Mouse (Mus musculus): ENCODE measurements around the gene Slc9a4. TPM values are rescaled to one million over a fixed set of nuclear protein-coding genes. Genes with fewer than 3 reads are reported as not detected.

Gene Slc9a4
- 12.0 and 15.5 TPM in 2 replicates for polyA plus RNA-seq (2015; fragmentation: Nextera tagmentation; extraction: Ambion mirVana)

DNA sequence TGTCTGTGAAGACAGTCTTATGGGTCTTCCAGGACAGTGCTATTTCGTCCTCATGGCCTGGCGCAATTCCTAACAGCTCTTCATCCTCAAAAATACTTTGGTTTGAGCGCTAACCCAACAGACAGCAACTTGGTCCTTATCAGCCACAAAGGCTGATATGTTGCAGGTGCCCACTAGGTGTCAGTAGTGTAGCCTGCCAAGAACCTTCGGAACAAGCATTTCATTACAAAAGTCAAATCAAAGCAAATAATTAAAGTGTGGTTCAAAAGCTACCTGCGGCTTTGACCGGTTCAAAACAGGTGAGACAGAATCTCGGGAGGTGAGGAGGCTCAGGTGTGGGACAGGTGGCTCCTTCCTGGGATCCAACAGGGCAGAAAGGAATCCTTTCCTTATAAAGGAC lies at the start of gene Slc9a4:
TSS of gene Slc9a4 (plus strand) at position 298 of the 400 bp plus-strand sequence.
- no peak within 1 kb of the TSS for H3K9ac ChIP-seq (ENCODE audit: low read length)
- H3K27ac ChIP-seq (ENCODE audit: low read length): peak within 1 kb of the TSS; percentile 22; the same call in 1 of the 2 replicates
- H3K36me3 ChIP-seq (ENCODE audit: control insufficient read depth, insufficient read depth, low read length): no peaks in the 10 kb centered on the region
- H3K4me2 ChIP-seq (ENCODE audit: low read depth, low read length): peak within 1 kb of the TSS; percentile 28
- H3K4me1 ChIP-seq (ENCODE audit: control insufficient read depth, insufficient read depth, low read length): no peaks in the 10 kb centered on the region
- ATAC-seq (ENCODE audit: insufficient read depth, low FRiP score): no peak
- peak within 1 kb of the TSS; percentile 33 for H3K4me3 ChIP-seq (replicated peaks; ENCODE audit: low read length)
- H3K27me3 ChIP-seq (ENCODE audit: control insufficient read depth, insufficient read depth, low read length): no peaks in the 10 kb centered on the region
- 9% methylated on average over 7 of the region's 7 CpGs for WGBS
- no peaks in the 10 kb centered on the region for H3K9me3 ChIP-seq (replicated peaks; ENCODE audit: control insufficient read depth, low read length)

DNA sequence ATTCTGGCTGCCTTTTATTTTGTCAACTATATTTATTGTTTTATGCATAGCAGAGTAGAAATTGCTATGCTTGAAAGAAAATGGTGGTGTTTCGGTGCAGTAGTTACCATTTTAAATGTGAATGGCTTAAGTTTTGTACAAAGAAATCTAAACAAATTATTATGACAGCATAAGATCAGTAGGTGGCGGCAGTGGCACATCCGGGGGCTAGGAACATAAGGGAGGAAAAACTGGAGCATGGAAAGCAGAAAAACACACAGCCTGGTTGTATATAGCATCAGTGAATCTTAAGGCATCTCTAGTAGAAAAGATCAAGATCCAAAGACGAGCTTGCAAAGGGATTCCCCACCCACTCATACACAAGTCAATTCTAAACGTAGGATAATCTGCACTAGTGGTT lies 42.3 kb upstream of the Slc9a4 start:
- Histone ChIP-seq H3K27me3 (ENCODE audit: control insufficient read depth, insufficient read depth, low read length) (no peaks in the 10 kb centered on the region), H3K9ac (ENCODE audit: low read length) (no peak overlapping the region), H3K36me3 (ENCODE audit: control insufficient read depth, insufficient read depth, low read length) (no peaks in the 10 kb centered on the region), H3K4me1 (ENCODE audit: control insufficient read depth, insufficient read depth, low read length) (no peaks in the 10 kb centered on the region), H3K9me3 (replicated peaks; ENCODE audit: control insufficient read depth, low read length) (no peaks in the 10 kb centered on the region), H3K4me2 (ENCODE audit: low read depth, low read length) (no peak overlapping the region), H3K27ac (ENCODE audit: low read length) (no peak overlapping the region), H3K4me3 (replicated peaks; ENCODE audit: low read length) (no peak overlapping the region)
- 78% methylated on average over 5 of the region's 5 CpGs for WGBS
- ATAC-seq (ENCODE audit: insufficient read depth, low FRiP score): no peak

GRCm38 (mm10) chr1:40544650-40545049 lies 35.2 kb upstream of the Slc9a4 start:
- no peaks in the 10 kb centered on the region for H3K4me1 ChIP-seq (ENCODE audit: control insufficient read depth, insufficient read depth, low read length)
- no peak overlapping the region for H3K4me2 ChIP-seq (ENCODE audit: low read depth, low read length)
- H3K9me3 ChIP-seq (replicated peaks; ENCODE audit: control insufficient read depth, low read length): no peaks in the 10 kb centered on the region
- no peak overlapping the region for H3K4me3 ChIP-seq (replicated peaks; ENCODE audit: low read length)
- no peak overlapping the region for H3K9ac ChIP-seq (ENCODE audit: low read length)
- H3K36me3 ChIP-seq (ENCODE audit: control insufficient read depth, insufficient read depth, low read length): no peaks in the 10 kb centered on the region
- WGBS: 0% methylated on average over 2 of the region's 2 CpGs
- H3K27me3 ChIP-seq (ENCODE audit: control insufficient read depth, insufficient read depth, low read length): no peaks in the 10 kb centered on the region
- no peak for ATAC-seq (ENCODE audit: insufficient read depth, low FRiP score)
- no peak overlapping the region for H3K27ac ChIP-seq (ENCODE audit: low read length)

DNA sequence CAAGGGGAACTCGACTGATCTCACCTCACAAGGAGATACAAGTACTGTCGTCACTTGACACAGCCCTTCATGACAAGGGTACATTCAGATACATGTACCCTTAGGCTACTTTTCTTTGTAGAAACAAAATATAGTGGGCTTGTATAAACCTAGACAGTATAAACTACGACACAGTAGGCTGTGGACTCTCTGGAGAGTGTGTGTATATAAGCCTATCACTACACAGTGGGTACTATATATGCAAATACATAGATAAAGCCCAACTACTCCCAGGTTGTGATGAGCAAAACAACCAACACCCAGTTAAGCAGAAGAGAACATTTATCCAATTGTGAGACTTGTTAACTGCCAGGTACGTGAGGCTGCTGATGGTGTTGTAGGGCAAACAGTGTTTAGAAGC lies 33.2 kb upstream of the Slc9a4 start:
- Histone ChIP-seq H3K9ac (ENCODE audit: low read length) (no peak overlapping the region), H3K9me3 (replicated peaks; ENCODE audit: control insufficient read depth, low read length) (no peaks in the 10 kb centered on the region), H3K4me1 (ENCODE audit: control insufficient read depth, insufficient read depth, low read length) (no peaks in the 10 kb centered on the region), H3K36me3 (ENCODE audit: control insufficient read depth, insufficient read depth, low read length) (no peaks in the 10 kb centered on the region), H3K4me2 (ENCODE audit: low read depth, low read length) (no peak overlapping the region), H3K27ac (ENCODE audit: low read length) (no peak overlapping the region), H3K4me3 (replicated peaks; ENCODE audit: low read length) (no peak overlapping the region), H3K27me3 (ENCODE audit: control insufficient read depth, insufficient read depth, low read length) (no peaks in the 10 kb centered on the region)
- 74% methylated on average over 4 of the region's 4 CpGs for WGBS
- no peak for ATAC-seq (ENCODE audit: insufficient read depth, low FRiP score)

DNA sequence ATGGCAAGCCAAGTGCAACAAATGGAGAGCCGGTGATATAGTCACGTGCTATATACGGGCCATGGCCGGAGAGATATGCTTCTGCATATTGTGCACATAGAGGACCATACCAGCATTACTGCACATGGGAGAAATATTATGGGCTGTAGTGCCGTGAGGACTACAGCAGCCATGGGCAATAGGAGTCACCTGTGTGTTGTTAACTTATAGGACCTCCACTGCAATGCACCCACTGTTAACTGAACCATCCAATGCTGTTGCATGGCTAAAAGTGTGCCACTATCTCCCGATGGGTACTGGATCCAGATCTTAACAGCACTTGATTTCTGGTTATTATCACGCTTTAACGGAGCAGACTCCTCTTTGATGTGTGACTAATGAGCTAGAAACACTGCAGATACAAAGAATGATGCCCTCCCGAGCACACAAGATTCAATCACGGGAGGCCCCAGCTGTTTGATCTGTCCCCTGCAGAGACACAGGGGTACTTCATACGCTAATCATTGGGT lies 32.8 kb upstream of the Slc9a4 start:
- no peak overlapping the region for H3K4me3 ChIP-seq (replicated peaks; ENCODE audit: low read length)
- no peak overlapping the region for H3K9ac ChIP-seq (ENCODE audit: low read length)
- no peak for ATAC-seq (ENCODE audit: insufficient read depth, low FRiP score)
- WGBS: 80% methylated on average over 11 of the region's 11 CpGs
- no peaks in the 10 kb centered on the region for H3K9me3 ChIP-seq (replicated peaks; ENCODE audit: control insufficient read depth, low read length)
- H3K27ac ChIP-seq (ENCODE audit: low read length): no peak overlapping the region
- H3K27me3 ChIP-seq (ENCODE audit: control insufficient read depth, insufficient read depth, low read length): no peaks in the 10 kb centered on the region
- H3K4me2 ChIP-seq (ENCODE audit: low read depth, low read length): no peak overlapping the region
- no peaks in the 10 kb centered on the region for H3K36me3 ChIP-seq (ENCODE audit: control insufficient read depth, insufficient read depth, low read length)
- H3K4me1 ChIP-seq (ENCODE audit: control insufficient read depth, insufficient read depth, low read length): no peaks in the 10 kb centered on the region

- ATAC-seq (ENCODE audit: insufficient read depth, low FRiP score): no peak
- Histone ChIP-seq H3K4me3 (replicated peaks; ENCODE audit: low read length) (no peak overlapping the region), H3K36me3 (ENCODE audit: control insufficient read depth, insufficient read depth, low read length) (no peaks in the 10 kb centered on the region), H3K9me3 (replicated peaks; ENCODE audit: control insufficient read depth, low read length) (no peaks in the 10 kb centered on the region), H3K27ac (ENCODE audit: low read length) (no peak overlapping the region), H3K27me3 (ENCODE audit: control insufficient read depth, insufficient read depth, low read length) (no peaks in the 10 kb centered on the region), H3K4me2 (ENCODE audit: low read depth, low read length) (no peak overlapping the region), H3K9ac (ENCODE audit: low read length) (no peak overlapping the region), H3K4me1 (ENCODE audit: control insufficient read depth, insufficient read depth, low read length) (no peaks in the 10 kb centered on the region)
- WGBS: 30% methylated on average over 10 of the region's 10 CpGs
Observed at GRCm38 (mm10) chr1:40547762-40548161, 32.1 kb upstream of the Slc9a4 start.

DNA sequence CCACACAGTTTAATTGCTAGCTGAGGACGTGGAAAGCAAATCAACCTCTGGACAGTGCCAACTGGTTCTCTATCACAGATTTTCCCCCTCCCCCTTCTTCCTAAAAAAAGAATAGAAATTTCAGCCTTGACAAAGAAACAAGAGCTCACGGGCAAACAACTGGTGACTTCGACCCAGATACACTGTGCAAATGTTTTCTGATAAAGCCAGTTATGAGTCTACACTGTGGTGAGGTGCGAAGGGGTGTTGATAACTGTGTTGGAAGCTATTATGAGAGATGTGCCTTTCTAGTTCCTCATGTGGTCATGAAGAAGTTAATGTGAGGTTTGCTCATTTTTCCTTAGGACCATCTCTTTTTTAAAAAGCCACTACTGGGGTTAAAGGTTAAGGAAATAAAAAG lies 10.5 kb upstream of the Slc9a4 start:
- H3K27me3 ChIP-seq (ENCODE audit: control insufficient read depth, insufficient read depth, low read length): no peaks in the 10 kb centered on the region
- 66% methylated on average over 4 of the region's 4 CpGs for WGBS
- no peak overlapping the region for H3K9ac ChIP-seq (ENCODE audit: low read length)
- H3K4me2 ChIP-seq (ENCODE audit: low read depth, low read length): no peak overlapping the region
- no peak overlapping the region for H3K4me3 ChIP-seq (replicated peaks; ENCODE audit: low read length)
- ATAC-seq (ENCODE audit: insufficient read depth, low FRiP score): no peak
- H3K4me1 ChIP-seq (ENCODE audit: control insufficient read depth, insufficient read depth, low read length): no peaks in the 10 kb centered on the region
- no peaks in the 10 kb centered on the region for H3K9me3 ChIP-seq (replicated peaks; ENCODE audit: control insufficient read depth, low read length)
- no peak overlapping the region for H3K27ac ChIP-seq (ENCODE audit: low read length)
- H3K36me3 ChIP-seq (ENCODE audit: control insufficient read depth, insufficient read depth, low read length): no peaks in the 10 kb centered on the region

GRCm38 (mm10) chr1:40580269-40580668 lies 388 bp downstream of the Slc9a4 start:
- WGBS: 52% methylated on average over 14 of the region's 14 CpGs
- ATAC-seq (ENCODE audit: insufficient read depth, low FRiP score): no peak; the same call in 1 of the 2 replicates
- H3K4me3 ChIP-seq (replicated peaks; ENCODE audit: low read length): peak overlapping the region; percentile 33
- no peaks in the 10 kb centered on the region for H3K36me3 ChIP-seq (ENCODE audit: control insufficient read depth, insufficient read depth, low read length)
- H3K4me2 ChIP-seq (ENCODE audit: low read depth, low read length): peak overlapping the region; percentile 28
- H3K9me3 ChIP-seq (replicated peaks; ENCODE audit: control insufficient read depth, low read length): no peaks in the 10 kb centered on the region
- H3K4me1 ChIP-seq (ENCODE audit: control insufficient read depth, insufficient read depth, low read length): no peaks in the 10 kb centered on the region
- H3K27me3 ChIP-seq (ENCODE audit: control insufficient read depth, insufficient read depth, low read length): no peaks in the 10 kb centered on the region
- H3K9ac ChIP-seq (ENCODE audit: low read length): no peak overlapping the region
- peak overlapping the region; percentile 22; the same call in 1 of the 2 replicates for H3K27ac ChIP-seq (ENCODE audit: low read length)

DNA sequence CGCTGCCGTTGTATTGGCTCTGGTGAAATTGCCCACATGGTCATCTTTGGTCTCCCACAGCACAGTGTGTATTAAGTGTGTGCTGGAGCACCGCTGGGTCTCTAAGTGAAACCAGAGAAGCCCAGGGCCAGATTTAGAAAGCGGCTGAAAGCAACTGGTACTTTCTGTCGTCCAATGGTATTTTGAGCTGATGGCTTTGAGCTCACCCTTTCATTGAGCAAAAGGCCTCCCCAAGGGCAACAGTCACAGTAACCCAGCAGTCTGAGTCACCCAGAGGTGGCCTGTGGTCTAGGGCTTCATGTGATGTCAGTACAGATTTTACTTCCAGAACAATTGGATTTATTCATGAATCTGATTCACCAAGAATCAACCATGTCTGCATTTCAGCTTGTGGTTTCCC lies 6.9 kb downstream of the Slc9a4 start:
- H3K9ac ChIP-seq (ENCODE audit: low read length): no peak overlapping the region
- no peaks in the 10 kb centered on the region for H3K27me3 ChIP-seq (ENCODE audit: control insufficient read depth, insufficient read depth, low read length)
- H3K36me3 ChIP-seq (ENCODE audit: control insufficient read depth, insufficient read depth, low read length): no peaks in the 10 kb centered on the region
- 89% methylated on average over 5 of the region's 5 CpGs for WGBS
- H3K4me3 ChIP-seq (replicated peaks; ENCODE audit: low read length): no peak overlapping the region
- H3K27ac ChIP-seq (ENCODE audit: low read length): no peak overlapping the region
- no peaks in the 10 kb centered on the region for H3K4me1 ChIP-seq (ENCODE audit: control insufficient read depth, insufficient read depth, low read length)
- H3K9me3 ChIP-seq (replicated peaks; ENCODE audit: control insufficient read depth, low read length): no peaks in the 10 kb centered on the region
- no peak for ATAC-seq (ENCODE audit: insufficient read depth, low FRiP score)
- no peak overlapping the region for H3K4me2 ChIP-seq (ENCODE audit: low read depth, low read length)
